Mouse (Mus musculus) kidney, postnatal 0 days (tissue): ENCODE results near the gene Camk1d. TPM values are rescaled to one million over a fixed set of nuclear protein-coding genes. Genes with fewer than 3 reads are reported as not detected.

Experiments
- ATAC-seq: fragments of 200-750 bp; cut with Nextera tagmentation; replicated peaks from 2 replicates; pipeline ENCODE4 v1.8.0; 2017; ENCODE audit warnings: low read depth, moderate number of reproducible peaks, moderate TSS enrichment, moderate library complexity; ENCODE audit not compliant: low FRiP score
- DNase-seq: peaks from one replicate; pipeline ENCODE4 v3.0.0-alpha.2; 2016; ENCODE audit warnings: low spot score
- H3K27ac ChIP-seq: fragments of 300-500 bp; sonication (generic); 2 replicates; pipeline ENCODE4 v1.5.1; 2014; ENCODE audit warnings: mild to moderate bottlenecking
- H3K27me3 ChIP-seq: fragments of 300-500 bp; sonication (generic); 2 replicates; pipeline ENCODE4 v1.6.1; 2014; ENCODE audit warnings: low read length, mixed read lengths; ENCODE audit not compliant: insufficient read depth
- H3K36me3 ChIP-seq: fragments of 300-500 bp; sonication (generic); 2 replicates; pipeline ENCODE4 v1.6.1; 2014; ENCODE audit warnings: low read length, mixed read lengths; ENCODE audit not compliant: insufficient read depth
- H3K4me1 ChIP-seq: fragments of 300-500 bp; sonication (generic); replicated peaks from 2 replicates; pipeline ENCODE4 v1.6.1; 2014; ENCODE audit warnings: antibody characterized with exemption, low read length, mixed read lengths; ENCODE audit not compliant: insufficient read depth
- H3K4me2 ChIP-seq: fragments of 300-500 bp; sonication (generic); 2 replicates; pipeline ENCODE4 v1.6.1; 2014; ENCODE audit warnings: mild to moderate bottlenecking, low read length, moderate library complexity, mixed read lengths
- H3K4me3 ChIP-seq: fragments of 300-500 bp; sonication (generic); replicated peaks from 2 replicates; pipeline ENCODE4 v1.5.1; 2014; ENCODE audit warnings: low read depth, low read length
- H3K9ac ChIP-seq: fragments of 300-500 bp; sonication (generic); 2 replicates; pipeline ENCODE4 v1.6.1; 2014; ENCODE audit warnings: low read depth, low read length
- H3K9me3 ChIP-seq: fragments of 300-500 bp; sonication (generic); replicated peaks from 2 replicates; pipeline ENCODE4 v1.6.1; 2016; ENCODE audit warnings: low read length, inconsistent platforms, mixed read lengths
- CTCF ChIP-seq: IDR thresholded peaks from 2 replicates; pipeline ENCODE4 v1.5.1; 2016; ENCODE audit warnings: antibody characterized with exemption, low read depth, mild to moderate bottlenecking, moderate library complexity
- WGBS: fragments of 180-500 bp; shearing (Covaris S2); extraction: QIAGEN DNeasy Blood & Tissue Kit; methylation state at CpG from one replicate; pipeline ENCODE4 v1.1.7; 2014; 5-methylcytosine and 5-hydroxymethylcytosine counted together
- polyA plus RNA-seq: library from polyadenylated mRNA; unstranded; fragments of >200 nt; fragmentation: Nextera tagmentation; extraction: Ambion mirVana; gene quantifications from 2 replicates; pipeline ENCODE4 v1.2.1, GENCODE M21; 2015

Camk1d gene
- polyA plus RNA-seq, 1 experiment from 2014 or later = 1.5 TPM

- Histone ChIP-seq H3K9me3 (no peaks in the 10 kb centered on the region), H3K27ac (no peak overlapping the region), H3K9ac (no peak overlapping the region), H3K27me3 (no peaks in the 10 kb centered on the region), H3K4me1 (no peaks in the 10 kb centered on the region), H3K4me2 (no peak overlapping the region), H3K36me3 (no peaks in the 10 kb centered on the region), H3K4me3 (no peak overlapping the region)
- TF ChIP-seq CTCF = no peak
- 83% methylated on average over 2 of the region's 2 CpGs for WGBS
- DNase-seq = no peak
- ATAC-seq = no peak
These were observed 11.9 kb downstream of the Camk1d start for GRCm38 (mm10) chr2:5702370-5702769.

GRCm38 (mm10) chr2:5700931-5701330, 13.4 kb downstream of the Camk1d start:
- no peaks in the 10 kb centered on the region for H3K9me3 ChIP-seq
- no peaks in the 10 kb centered on the region for H3K27me3 ChIP-seq
- no peaks in the 10 kb centered on the region for H3K36me3 ChIP-seq
- H3K4me1 ChIP-seq = no peaks in the 10 kb centered on the region
- ATAC-seq (no peak), DNase-seq (no peak)
- 96% methylated on average over 3 of the region's 3 CpGs for WGBS
- H3K27ac ChIP-seq = no peak overlapping the region
- H3K4me2 ChIP-seq = no peak overlapping the region
- H3K9ac ChIP-seq = no peak overlapping the region
- no peak for TF ChIP-seq CTCF
- H3K4me3 ChIP-seq = no peak overlapping the region

- 68% methylated on average over 8 of the region's 8 CpGs for WGBS
These were observed 15.9 kb downstream of the Camk1d start for GRCm38 (mm10) chr2:5698451-5698850.

GRCm38 (mm10) chr2:5694094-5694493, 20.2 kb downstream of the Camk1d start:
- WGBS = 72% methylated on average over 9 of the region's 9 CpGs

More at GRCm38 (mm10) chr2:5698451-5698850, 15.9 kb downstream of the Camk1d start:
- Histone ChIP-seq H3K36me3 (no peaks in the 10 kb centered on the region), H3K4me3 (no peak overlapping the region), H3K27me3 (no peaks in the 10 kb centered on the region), H3K4me1 (no peaks in the 10 kb centered on the region), H3K9ac (no peak overlapping the region), H3K9me3 (no peaks in the 10 kb centered on the region), H3K27ac (no peak overlapping the region), H3K4me2 (no peak overlapping the region)
- TF ChIP-seq CTCF = no peak
- DNase-seq (no peak), ATAC-seq (no peak)

GRCm38 (mm10) chr2:5691729-5692128, 22.6 kb downstream of the Camk1d start:
- ATAC-seq (no peak), DNase-seq (no peak)
- Histone ChIP-seq H3K27ac (no peak overlapping the region), H3K4me1 (no peaks in the 10 kb centered on the region), H3K4me3 (no peak overlapping the region), H3K27me3 (no peaks in the 10 kb centered on the region), H3K4me2 (no peak overlapping the region), H3K9ac (no peak overlapping the region), H3K36me3 (no peaks in the 10 kb centered on the region), H3K9me3 (no peaks in the 10 kb centered on the region)
- 79% methylated on average over 3 of the region's 3 CpGs for WGBS
- no peak for TF ChIP-seq CTCF

More at GRCm38 (mm10) chr2:5694094-5694493, 20.2 kb downstream of the Camk1d start:
- no peak for TF ChIP-seq CTCF
- Histone ChIP-seq H3K27ac (no peak overlapping the region), H3K36me3 (no peaks in the 10 kb centered on the region), H3K4me3 (no peak overlapping the region), H3K9me3 (no peaks in the 10 kb centered on the region), H3K27me3 (no peaks in the 10 kb centered on the region), H3K9ac (no peak overlapping the region), H3K4me1 (no peaks in the 10 kb centered on the region), H3K4me2 (no peak overlapping the region)
- no peak for ATAC-seq
- no peak for DNase-seq

- Histone ChIP-seq H3K36me3 (no peaks in the 10 kb centered on the region), H3K27ac (no peak overlapping the region), H3K4me2 (no peak overlapping the region), H3K9me3 (no peaks in the 10 kb centered on the region), H3K9ac (no peak overlapping the region), H3K4me1 (no peaks in the 10 kb centered on the region), H3K27me3 (no peaks in the 10 kb centered on the region), H3K4me3 (no peak overlapping the region)
- ATAC-seq (no peak), DNase-seq (no peak)
- no peak for TF ChIP-seq CTCF
- WGBS = 94% methylated on average over 4 of the region's 4 CpGs
These were observed 30.9 kb downstream of the Camk1d start for GRCm38 (mm10) chr2:5683366-5683765.

GRCm38 (mm10) chr2:5681909-5682308, 32.4 kb downstream of the Camk1d start:
- Histone ChIP-seq H3K4me3 (no peak overlapping the region), H3K36me3 (no peaks in the 10 kb centered on the region), H3K4me2 (no peak overlapping the region), H3K9me3 (no peaks in the 10 kb centered on the region), H3K27ac (no peak overlapping the region), H3K4me1 (no peaks in the 10 kb centered on the region), H3K9ac (no peak overlapping the region), H3K27me3 (no peaks in the 10 kb centered on the region)
- 84% methylated on average over 8 of the region's 8 CpGs for WGBS
- no peak for ATAC-seq
- DNase-seq = no peak
- no peak for TF ChIP-seq CTCF
